Mouse (Mus musculus) G1E (cell line): ENCODE data around the gene Slc44a3.
"Not testable (repeated sequence)": the region's sequence is repeated elsewhere in the genome, so short reads cannot be mapped to it uniquely, and the experiment has no call there.

Experiments used
- CTCF ChIP-seq: IDR thresholded peaks from 2 replicates; pipeline ENCODE4 v1.5.1; 2012; ENCODE audit warnings: low read depth, low read length, inconsistent platforms, mixed read lengths
- GATA1 ChIP-seq: IDR thresholded peaks from 2 replicates; pipeline ENCODE4 v1.6.1; 2012; ENCODE audit warnings: borderline replicate concordance, low read length, inconsistent platforms, mixed read lengths

DNA sequence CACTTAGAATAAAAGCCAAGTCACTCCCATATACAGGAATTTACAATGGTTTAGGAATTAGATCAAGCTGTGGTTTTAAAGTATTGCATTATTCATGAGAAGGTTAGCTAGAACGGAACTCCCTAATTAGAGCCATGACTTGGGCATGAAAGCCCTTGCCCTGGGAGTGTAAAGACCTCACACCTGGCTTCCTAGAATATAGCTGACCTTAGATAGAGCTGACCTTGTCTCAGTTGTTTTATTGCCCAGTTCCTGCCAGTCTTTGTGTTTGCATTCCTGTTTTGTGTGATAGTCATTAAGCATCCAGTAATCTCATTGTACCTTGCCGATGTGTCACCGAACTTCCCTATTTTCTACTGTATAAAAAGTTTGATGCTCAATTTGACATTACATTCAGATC, 6.6 kb upstream of the Slc44a3 start:
- TF ChIP-seq GATA1, CTCF: not testable (repeated sequence)
